Comparison of ENCODE assay signal across 17 mouse cellular contexts in the genomic region with DNA sequence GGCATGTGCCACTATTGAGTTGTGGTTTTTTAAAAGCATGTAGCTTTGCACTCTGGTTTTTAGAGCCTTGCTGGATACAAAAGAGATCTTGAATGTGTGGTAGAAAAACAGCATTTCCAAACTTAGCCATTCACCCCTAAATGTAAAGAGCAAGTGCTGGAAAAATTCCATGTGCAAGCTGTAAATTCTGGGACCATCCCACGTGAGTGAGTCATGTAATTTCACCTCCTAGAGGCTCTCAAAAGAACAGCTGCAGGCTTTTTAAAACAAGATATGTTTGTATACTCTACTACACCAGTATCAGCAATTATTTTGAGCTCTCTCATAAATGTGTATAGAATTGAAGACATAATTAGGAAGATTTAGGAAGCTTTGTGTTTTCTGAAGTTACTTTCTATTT.
A peak's percentile ranks its signal among the peaks of the same experiment; 100 is the strongest.
DNase-seq lines count a peak whose midpoint lies in the region; ATAC-seq and TF ChIP-seq lines count a peak whose summit lies in the region.
"Had no signal": no experiment of that assay in that cellular context is flagged by ENCODE, and none has a peak within 500 bp of the region (broad histone marks: within the 10 kb centered on the region; RNA-seq: fewer than 3 reads in every experiment).

No protein-coding gene starts in this region.

- ATAC-seq in forebrain, embryonic 14.5 days, result no peak
- no peak for ATAC-seq in forebrain, embryonic 13.5 days
- ATAC-seq in limb, embryonic 12.5 days (ENCODE audit: insufficient number of reproducible peaks, insufficient read depth, low FRiP score, low TSS enrichment, low read depth), result no peak
- ATAC-seq: liver, postnatal 0 days; midbrain, embryonic 16.5 days had no signal

- no peak overlapping the region for H3K9ac ChIP-seq in forebrain, embryonic 14.5 days (ENCODE audit: low read length)
- no peak overlapping the region for H3K9ac ChIP-seq in forebrain, embryonic 13.5 days
- H3K9ac ChIP-seq in limb, embryonic 12.5 days (replicated peaks), result no peak overlapping the region
- H3K9ac ChIP-seq: embryonic facial prominence, embryonic 12.5 days; limb, embryonic 13.5 days; liver, postnatal 0 days; neural tube, embryonic 13.5 days had no signal

- H3K27ac ChIP-seq in forebrain, embryonic 14.5 days (ENCODE audit: low read depth, low read length), result no peak overlapping the region
- H3K27ac ChIP-seq in forebrain, embryonic 13.5 days, result no peak overlapping the region
- H3K27ac ChIP-seq in limb, embryonic 12.5 days, result 0 out of 2 replicates have a peak overlapping the region, but pooled peaks have one; percentile 12
- no peak overlapping the region for H3K27ac ChIP-seq in limb, embryonic 10.5 days
- H3K27ac ChIP-seq in embryonic fibroblast, embryonic 13.5 days (ENCODE audit: insufficient read depth, low read length), result 0 out of 2 replicates have a peak overlapping the region, but pooled peaks have one; percentile 36
- H3K27ac ChIP-seq in olfactory bulb, adult 2 months (ENCODE audit: insufficient read depth, low read depth, low read length), result peak overlapping the region; percentile 77
- no peak overlapping the region for H3K27ac ChIP-seq in midbrain, embryonic 10.5 days (replicated peaks)
- H3K27ac ChIP-seq: embryonic facial prominence, embryonic 12.5 days; limb, embryonic 13.5 days; neural tube, embryonic 13.5 days had no signal

- no peaks in the 10 kb centered on the region for H3K36me3 ChIP-seq in forebrain, embryonic 14.5 days (ENCODE audit: control insufficient read depth, insufficient read depth, low read length)
- H3K36me3 ChIP-seq in forebrain, embryonic 13.5 days (ENCODE audit: poor library complexity, severe bottlenecking), result no peaks in the 10 kb centered on the region
- H3K36me3 ChIP-seq in limb, embryonic 12.5 days, result no peaks in the 10 kb centered on the region
- H3K36me3 ChIP-seq in limb, embryonic 10.5 days, result no peaks in the 10 kb centered on the region
- H3K36me3 ChIP-seq in midbrain, embryonic 10.5 days, result no peaks in the 10 kb centered on the region
- H3K36me3 ChIP-seq: embryonic facial prominence, embryonic 12.5 days; limb, embryonic 13.5 days; neural tube, embryonic 13.5 days had no signal

- no peak for TF ChIP-seq CTCF in embryonic fibroblast, embryonic 13.5 days (IDR thresholded peaks at IDR 0.05; ENCODE audit: borderline replicate concordance, insufficient read depth, low read length)
- no peak for TF ChIP-seq CTCF in olfactory bulb, adult 2 months (IDR thresholded peaks at IDR 0.05; ENCODE audit: insufficient read depth, low read depth, low read length)
- no peak for TF ChIP-seq CTCF in lung, adult 2 months (IDR thresholded peaks at IDR 0.05; ENCODE audit: insufficient read depth, low read length)

- no peaks in the 10 kb centered on the region for H3K9me3 ChIP-seq in forebrain, embryonic 14.5 days (replicated peaks; ENCODE audit: control insufficient read depth, low read length)
- no peaks in the 10 kb centered on the region for H3K9me3 ChIP-seq in forebrain, embryonic 13.5 days (replicated peaks)
- no peaks in the 10 kb centered on the region for H3K9me3 ChIP-seq in limb, embryonic 12.5 days
- H3K9me3 ChIP-seq in limb, embryonic 10.5 days (replicated peaks), result no peaks in the 10 kb centered on the region
- no peaks in the 10 kb centered on the region for H3K9me3 ChIP-seq in midbrain, embryonic 10.5 days (replicated peaks)
- H3K9me3 ChIP-seq: embryonic facial prominence, embryonic 12.5 days; limb, embryonic 13.5 days; neural tube, embryonic 13.5 days had no signal

- H3K4me3 ChIP-seq in forebrain, embryonic 14.5 days (ENCODE audit: low read depth, low read length), result no peak overlapping the region
- H3K4me3 ChIP-seq in forebrain, embryonic 13.5 days, result no peak overlapping the region
- no peak overlapping the region for H3K4me3 ChIP-seq in limb, embryonic 12.5 days (replicated peaks)
- H3K4me3 ChIP-seq in limb, embryonic 10.5 days, result no peak overlapping the region
- H3K4me3 ChIP-seq in embryonic fibroblast, embryonic 13.5 days (ENCODE audit: insufficient read depth, low read length), result no peak overlapping the region
- no peak overlapping the region for H3K4me3 ChIP-seq in olfactory bulb, adult 2 months (ENCODE audit: insufficient read depth, low read depth, low read length)
- H3K4me3 ChIP-seq in lung, adult 2 months (replicated peaks; ENCODE audit: extremely low read depth, low read depth, low read length), result no peak overlapping the region
- no peak overlapping the region for H3K4me3 ChIP-seq in midbrain, embryonic 10.5 days
- H3K4me3 ChIP-seq: embryonic facial prominence, embryonic 12.5 days; limb, embryonic 13.5 days; neural tube, embryonic 13.5 days had no signal

- WGBS in forebrain, embryonic 14.5 days, result 9% methylated on average over 1 of the region's 1 CpGs
- 12% methylated on average over 1 of the region's 1 CpGs for WGBS in forebrain, embryonic 13.5 days
- WGBS in limb, embryonic 12.5 days, result 23% methylated on average over 1 of the region's 1 CpGs
- WGBS in limb, embryonic 10.5 days, result 39% methylated on average over 1 of the region's 1 CpGs
- WGBS in olfactory bulb, adult 2 months, result 14% methylated on average over 1 of the region's 1 CpGs
- 32% methylated on average over 1 of the region's 1 CpGs for WGBS in lung, adult 2 months
- 60% methylated on average over 1 of the region's 1 CpGs for WGBS in midbrain, embryonic 10.5 days

- H3K4me2 ChIP-seq in forebrain, embryonic 14.5 days (ENCODE audit: low read length), result no peak overlapping the region
- H3K4me2 ChIP-seq in forebrain, embryonic 13.5 days, result no peak overlapping the region
- no peak overlapping the region for H3K4me2 ChIP-seq in limb, embryonic 12.5 days
- H3K4me2 ChIP-seq: embryonic facial prominence, embryonic 12.5 days; limb, embryonic 13.5 days; neural tube, embryonic 13.5 days had no signal

- no peaks in the 10 kb centered on the region for H3K4me1 ChIP-seq in forebrain, embryonic 14.5 days (ENCODE audit: control insufficient read depth, insufficient read depth, low read length)
- H3K4me1 ChIP-seq in forebrain, embryonic 13.5 days, result no peaks in the 10 kb centered on the region
- H3K4me1 ChIP-seq in limb, embryonic 12.5 days (replicated peaks), result no peaks in the 10 kb centered on the region
- no peaks in the 10 kb centered on the region for H3K4me1 ChIP-seq in limb, embryonic 10.5 days
- no peaks in the 10 kb centered on the region for H3K4me1 ChIP-seq in embryonic fibroblast, embryonic 13.5 days (ENCODE audit: control insufficient read depth, insufficient read depth, low read length)
- 0 out of 2 replicates have a peak, but pooled peaks cover 3% of the 10 kb centered on the region for H3K4me1 ChIP-seq in olfactory bulb, adult 2 months (ENCODE audit: control insufficient read depth, insufficient read depth, low read length)
- H3K4me1 ChIP-seq in lung, adult 2 months (ENCODE audit: control insufficient read depth, insufficient read depth, low read length), result no peaks in the 10 kb centered on the region
- no peaks in the 10 kb centered on the region for H3K4me1 ChIP-seq in midbrain, embryonic 10.5 days
- H3K4me1 ChIP-seq: embryonic facial prominence, embryonic 12.5 days; limb, embryonic 13.5 days; neural tube, embryonic 13.5 days had no signal

- no peaks in the 10 kb centered on the region for H3K27me3 ChIP-seq in forebrain, embryonic 14.5 days (replicated peaks; ENCODE audit: control insufficient read depth, insufficient read depth, low read length)
- no peaks in the 10 kb centered on the region for H3K27me3 ChIP-seq in forebrain, embryonic 13.5 days
- no peaks in the 10 kb centered on the region for H3K27me3 ChIP-seq in limb, embryonic 12.5 days
- no peaks in the 10 kb centered on the region for H3K27me3 ChIP-seq in limb, embryonic 10.5 days (ENCODE audit: low read depth, poor library complexity, severe bottlenecking)
- H3K27me3 ChIP-seq in midbrain, embryonic 10.5 days (ENCODE audit: low read depth, poor library complexity, severe bottlenecking), result no peaks in the 10 kb centered on the region
- H3K27me3 ChIP-seq: embryonic facial prominence, embryonic 12.5 days; limb, embryonic 13.5 days; neural tube, embryonic 13.5 days had no signal

- TF ChIP-seq POLR2A in embryonic fibroblast, embryonic 13.5 days (IDR thresholded peaks at IDR 0.05; ENCODE audit: low read depth, low read length), result no peak
- TF ChIP-seq POLR2A in olfactory bulb, adult 2 months (IDR thresholded peaks at IDR 0.05; ENCODE audit: insufficient read depth, low read depth, low read length), result no peak
- TF ChIP-seq POLR2A in lung, adult 2 months (IDR thresholded peaks at IDR 0.05; ENCODE audit: borderline replicate concordance, extremely low read depth, low read depth, low read length), result no peak

- peak; percentile 33 for DNase-seq in forebrain, embryonic 14.5 days (ENCODE audit: low spot score)
- DNase-seq in limb, embryonic 10.5 days (ENCODE audit: low spot score), result no peak
- DNase-seq in lung, adult 2 months, result no peak
- no peak for DNase-seq in midbrain, embryonic 10.5 days (ENCODE audit: low spot score)
- DNase-seq: adrenal gland, postnatal 10 days; cerebellum, postnatal 25 days; gastrocnemius, postnatal 10 days; heart, postnatal 14 days; liver, postnatal 0 days had no signal

Comparison
In these comparisons a context has a peak if more than half of its experiments do, and no peak if none do; other contexts are left out.
1. H3K27ac ChIP-seq: peak in limb, embryonic 12.5 days (single experiment), embryonic fibroblast, embryonic 13.5 days (single experiment) and olfactory bulb, adult 2 months (single experiment); none in forebrain, embryonic 14.5 days (single experiment), forebrain, embryonic 13.5 days (single experiment), limb, embryonic 10.5 days (single experiment) and midbrain, embryonic 10.5 days (single experiment).